Mouse (Mus musculus) kidney, adult 2 months (tissue): Measurements from ENCODE around the gene Nav2. TPM values are rescaled to one million over a fixed set of nuclear protein-coding genes. Genes with fewer than 3 reads are reported as not detected.

ENCODE experiments used
- DNase-seq: peaks from one replicate; pipeline ENCODE4 v3.0.0; 2021
- H3K27ac ChIP-seq: fragments of 200-500 bp; 2 replicates; pipeline ENCODE4 v1.5.1; 2012; ENCODE audit warnings: low read depth, low read length, control low read depth, inconsistent platforms; ENCODE audit not compliant: insufficient read depth
- H3K27me3 ChIP-seq: fragments of 200-500 bp; replicated peaks from 2 replicates; pipeline ENCODE4 v1.6.1; 2012; ENCODE audit warnings: mild to moderate bottlenecking, moderate library complexity, low read length, inconsistent platforms; ENCODE audit not compliant: control insufficient read depth, insufficient read depth
- H3K36me3 ChIP-seq: fragments of 200-500 bp; 2 replicates; pipeline ENCODE4 v1.6.1; 2012; ENCODE audit warnings: mild to moderate bottlenecking, moderate library complexity, low read length, inconsistent platforms; ENCODE audit not compliant: control insufficient read depth, insufficient read depth
- H3K4me1 ChIP-seq: fragments of 200-500 bp; 2 replicates; pipeline ENCODE4 v1.6.1; 2011; ENCODE audit warnings: low read length; ENCODE audit not compliant: control insufficient read depth, insufficient read depth
- H3K4me3 ChIP-seq: fragments of 200-500 bp; 2 replicates; pipeline ENCODE4 v1.5.1; 2011; ENCODE audit warnings: mild to moderate bottlenecking, low read depth, low read length, control low read depth; ENCODE audit not compliant: insufficient read depth
- CTCF ChIP-seq: fragments of 200-500 bp; conservative IDR thresholded peaks from 2 replicates; pipeline ENCODE4 v1.5.1; 2011; ENCODE audit warnings: low read depth, mild to moderate bottlenecking, control low read depth, low read length, moderate library complexity, mixed read lengths; ENCODE audit not compliant: insufficient read depth, insufficient read length
- POLR2A ChIP-seq: fragments of 200-500 bp; IDR thresholded peaks from one replicate; pipeline ENCODE4 v1.6.1; 2011; ENCODE audit warnings: low read depth, low read length, control low read depth
- WGBS: fragments of 180-500 bp; shearing (Covaris S2); methylation state at CpG from one replicate; pipeline ENCODE4 v1.1.7; 2018; 5-methylcytosine and 5-hydroxymethylcytosine counted together
- polyA plus RNA-seq: library from polyadenylated mRNA; depleted of rRNA; stranded (reverse); fragments of >200 nt; gene quantifications from 2 replicates; pipeline ENCODE4 v1.2.3, GENCODE M21; 2012; rRNA removed

Gene Nav2
- 18.3 and 18.4 TPM in 2 replicates for polyA plus RNA-seq

DNA sequence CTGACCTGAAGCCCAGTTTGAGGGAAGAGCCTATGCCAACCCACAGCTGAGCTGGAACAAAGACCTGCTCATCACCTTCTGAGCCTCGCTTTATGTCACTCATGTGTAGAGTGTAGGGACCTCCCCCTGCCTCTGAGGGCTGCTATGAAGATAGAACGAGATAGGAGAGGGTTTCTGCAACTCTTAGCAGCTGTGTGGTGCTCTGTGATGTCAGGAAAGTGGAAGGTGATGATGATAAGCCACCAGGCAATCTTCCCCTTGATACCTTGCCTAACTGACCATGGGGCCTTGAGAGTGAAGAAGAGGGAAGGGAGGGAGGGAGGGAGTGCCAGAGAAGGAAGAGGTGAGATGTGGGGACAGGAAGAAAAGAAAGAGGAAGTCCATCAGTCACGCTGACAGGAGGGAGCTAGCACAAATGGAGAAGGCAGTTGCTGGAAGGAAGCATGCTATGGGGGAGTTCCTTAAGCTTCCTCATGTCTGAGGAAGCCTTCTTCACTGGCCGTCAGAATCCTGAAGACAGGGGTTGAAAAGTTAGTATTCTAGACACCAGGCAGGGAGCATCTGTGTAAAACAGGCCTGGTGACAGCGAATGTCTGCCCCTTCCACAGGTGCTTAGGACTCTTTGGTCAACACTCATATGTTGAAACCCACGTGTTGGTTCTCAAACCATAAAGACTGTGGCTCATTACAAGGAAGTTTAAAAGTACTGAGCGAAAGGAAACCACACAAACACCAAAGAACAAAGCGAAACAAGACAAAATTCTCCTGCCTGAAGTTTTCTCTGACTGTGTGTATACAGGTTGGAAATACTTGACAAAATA lies at the start of gene Nav2:
Gene Nav2 (plus strand): TSS at position 196 of the 821 bp plus-strand sequence.
- Histone ChIP-seq H3K36me3 (no peaks in the 10 kb centered on the region), H3K27ac (no peak within 1 kb of the TSS), H3K27me3 (no peaks in the 10 kb centered on the region), H3K4me3 (no peak within 1 kb of the TSS), H3K4me1 (no peaks in the 10 kb centered on the region)
- WGBS: 67% methylated on average over 8 of the region's 8 CpGs
- no peak for DNase-seq
- TF ChIP-seq CTCF (no peak), POLR2A (no peak)

- no peak for TF ChIP-seq CTCF
- no peak for TF ChIP-seq POLR2A
- Histone ChIP-seq H3K27ac (no peak overlapping the region), H3K27me3 (no peaks in the 10 kb centered on the region), H3K36me3 (no peaks in the 10 kb centered on the region), H3K4me1 (no peaks in the 10 kb centered on the region), H3K4me3 (no peak overlapping the region)
- 75% methylated on average over 4 of the region's 4 CpGs for WGBS
- no peak for DNase-seq
These were observed 49.2 kb upstream of the Nav2 start for GRCm38 (mm10) chr7:48859362-48859761.

DNA sequence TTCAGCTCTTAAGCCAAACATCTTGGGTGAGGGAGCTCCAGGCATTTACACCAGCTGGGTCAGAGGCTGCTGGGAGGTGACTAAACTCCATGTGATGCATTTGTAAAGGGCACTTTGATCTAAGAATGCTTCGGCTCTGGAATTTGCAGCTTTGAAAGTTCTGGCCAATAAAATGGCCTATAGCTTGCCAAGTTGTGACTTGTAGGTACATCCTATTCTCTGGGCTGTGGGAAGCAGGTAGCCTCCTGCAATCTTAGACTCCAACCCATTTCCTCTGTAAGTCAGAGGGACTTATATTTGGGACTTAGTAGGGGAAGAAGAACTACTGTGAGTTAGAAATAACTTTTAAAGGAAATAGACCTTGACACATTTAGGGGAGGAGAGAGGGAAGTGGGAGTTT lies 47.6 kb upstream of the Nav2 start:
- TF ChIP-seq POLR2A (no peak), CTCF (no peak)
- DNase-seq: no peak
- WGBS: 2% methylated on average over 1 of the region's 1 CpGs
- no peaks in the 10 kb centered on the region for H3K27me3 ChIP-seq
- no peaks in the 10 kb centered on the region for H3K36me3 ChIP-seq
- no peak overlapping the region for H3K4me3 ChIP-seq
- no peaks in the 10 kb centered on the region for H3K4me1 ChIP-seq
- H3K27ac ChIP-seq: no peak overlapping the region

DNA sequence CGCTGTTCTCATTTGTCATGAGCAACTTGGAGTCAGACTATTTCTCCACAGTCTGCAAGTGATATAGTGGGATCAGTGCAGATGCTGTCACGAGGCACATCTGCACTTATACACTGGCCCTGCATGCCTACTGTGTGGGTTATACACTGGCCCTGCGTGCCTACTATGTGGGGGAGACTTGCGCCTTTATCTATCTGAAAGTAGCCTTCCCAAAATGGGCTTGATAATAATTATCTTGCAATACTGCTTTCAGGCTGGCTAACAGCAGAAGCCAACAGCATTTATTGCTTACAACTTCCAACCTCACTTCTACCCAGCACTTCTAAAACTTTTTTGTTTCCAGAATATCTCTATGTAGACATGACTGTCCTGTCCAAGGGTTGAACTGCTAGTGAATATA lies 46.7 kb upstream of the Nav2 start:
- DNase-seq: no peak
- H3K4me1 ChIP-seq: no peaks in the 10 kb centered on the region
- 94% methylated on average over 4 of the region's 4 CpGs for WGBS
- no peaks in the 10 kb centered on the region for H3K36me3 ChIP-seq
- no peak overlapping the region for H3K4me3 ChIP-seq
- no peaks in the 10 kb centered on the region for H3K27me3 ChIP-seq
- no peak overlapping the region for H3K27ac ChIP-seq
- no peak for TF ChIP-seq POLR2A

- no peaks in the 10 kb centered on the region for H3K27me3 ChIP-seq
- no peak overlapping the region for H3K27ac ChIP-seq
- H3K4me3 ChIP-seq: no peak overlapping the region
- DNase-seq: no peak
- TF ChIP-seq POLR2A (no peak), CTCF (no peak)
- no peaks in the 10 kb centered on the region for H3K4me1 ChIP-seq
- H3K36me3 ChIP-seq: no peaks in the 10 kb centered on the region
These were observed 44.3 kb upstream of the Nav2 start for GRCm38 (mm10) chr7:48864199-48864598.

DNA sequence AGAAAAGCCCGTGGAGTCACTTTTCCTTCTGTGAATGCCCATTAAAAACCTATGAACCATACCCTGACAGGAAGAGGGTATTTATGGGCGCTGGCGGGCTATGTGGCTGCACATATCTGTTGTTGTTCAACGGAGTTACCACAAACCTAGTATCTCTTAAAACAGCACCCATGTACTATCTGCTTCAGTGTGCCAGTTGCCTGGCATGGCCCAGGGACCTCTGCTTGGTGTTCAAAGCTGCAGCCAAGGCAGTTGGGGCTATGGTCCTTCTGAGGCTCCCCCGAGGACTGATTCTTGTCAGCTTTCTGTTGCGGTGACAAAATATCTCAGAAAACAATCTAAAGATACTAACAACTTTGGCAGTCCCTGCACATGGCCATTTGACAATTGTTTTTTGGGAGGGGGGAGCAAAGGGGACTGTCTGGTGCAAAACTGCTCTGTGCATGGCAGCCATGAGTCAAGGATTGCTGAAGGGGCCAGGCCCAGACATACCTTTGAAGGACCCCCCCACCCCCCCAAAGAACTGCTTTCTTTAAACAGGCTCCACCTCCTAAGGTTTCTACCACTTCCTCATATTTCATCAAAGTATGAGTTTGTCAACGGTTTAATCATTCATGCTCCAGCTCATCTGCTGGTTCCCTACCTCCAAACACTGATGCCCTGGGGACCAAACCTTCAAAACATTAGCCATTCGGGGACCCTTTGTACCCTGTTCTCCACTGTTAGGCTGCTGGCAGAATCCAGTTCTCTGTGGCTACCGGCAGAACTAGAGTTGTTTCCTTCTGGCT lies 43.7 kb upstream of the Nav2 start:
- H3K27me3 ChIP-seq: no peaks in the 10 kb centered on the region
- no peak overlapping the region for H3K4me3 ChIP-seq
- no peak for TF ChIP-seq POLR2A
- no peak for TF ChIP-seq CTCF
- 69% methylated on average over 9 of the region's 9 CpGs for WGBS
- no peaks in the 10 kb centered on the region for H3K4me1 ChIP-seq
- no peak for DNase-seq
- H3K36me3 ChIP-seq: no peaks in the 10 kb centered on the region
- no peak overlapping the region for H3K27ac ChIP-seq

- 92% methylated on average over 18 of the region's 18 CpGs for WGBS
- Histone ChIP-seq H3K4me3 (no peak overlapping the region), H3K36me3 (no peaks in the 10 kb centered on the region), H3K27ac (no peak overlapping the region), H3K4me1 (no peaks in the 10 kb centered on the region), H3K27me3 (no peaks in the 10 kb centered on the region)
- TF ChIP-seq POLR2A (no peak), CTCF (no peak)
- no peak for DNase-seq
These were observed 40.9 kb upstream of the Nav2 start for GRCm38 (mm10) chr7:48867576-48867975.
